Mouse (Mus musculus) stomach, postnatal 0 days (tissue): ENCODE data around the gene Psmb8. TPM values are rescaled to one million over a fixed set of nuclear protein-coding genes. Genes with fewer than 3 reads are reported as not detected.

ENCODE experiments used
- ATAC-seq: fragments of 200-750 bp; cut with Nextera tagmentation; 2 replicates; pipeline ENCODE4 v1.8.0; 2017; ENCODE audit not compliant: low FRiP score, low TSS enrichment
- DNase-seq: peaks from one replicate; pipeline ENCODE4 v3.0.0-alpha.2; 2016; ENCODE audit warnings: low spot score
- H3K27ac ChIP-seq: fragments of 300-500 bp; sonication (generic); replicated peaks from 2 replicates; pipeline ENCODE4 v1.5.1; 2014; ENCODE audit warnings: mild to moderate bottlenecking, control low read depth
- H3K27me3 ChIP-seq: fragments of 300-500 bp; sonication (generic); 2 replicates; pipeline ENCODE4 v1.6.1; 2014; ENCODE audit warnings: low read length; ENCODE audit not compliant: control insufficient read depth, insufficient read depth
- H3K36me3 ChIP-seq: fragments of 300-500 bp; sonication (generic); 2 replicates; pipeline ENCODE4 v1.6.1; 2014; ENCODE audit warnings: low read length, mixed read lengths; ENCODE audit not compliant: control insufficient read depth, insufficient read depth
- H3K4me1 ChIP-seq: fragments of 300-500 bp; sonication (generic); replicated peaks from 2 replicates; pipeline ENCODE4 v1.6.1; 2014; ENCODE audit warnings: antibody characterized with exemption; ENCODE audit not compliant: control insufficient read depth, insufficient read depth
- H3K4me2 ChIP-seq: fragments of 300-500 bp; sonication (generic); replicated peaks from 2 replicates; pipeline ENCODE4 v1.6.1; 2014; ENCODE audit warnings: low read depth, mild to moderate bottlenecking, control low read depth, moderate library complexity
- H3K4me3 ChIP-seq: fragments of 300-500 bp; sonication (generic); 2 replicates; pipeline ENCODE4 v1.5.1; 2014; ENCODE audit warnings: low read depth, low read length, control low read depth
- H3K9ac ChIP-seq: fragments of 300-500 bp; sonication (generic); 2 replicates; pipeline ENCODE4 v1.6.1; 2014; ENCODE audit warnings: mild to moderate bottlenecking, low read length, control low read depth, mixed read lengths
- H3K9me3 ChIP-seq: fragments of 300-500 bp; sonication (generic); 2 replicates; pipeline ENCODE4 v1.6.1; 2016; ENCODE audit warnings: low read length; ENCODE audit not compliant: control insufficient read depth
- CTCF ChIP-seq: IDR thresholded peaks from 2 replicates; pipeline ENCODE4 v1.5.1; 2016; ENCODE audit warnings: antibody characterized with exemption, low read depth, mild to moderate bottlenecking, moderate library complexity
- EP300 ChIP-seq: optimal IDR thresholded peaks from 2 replicates; pipeline ENCODE3; 2016; ENCODE audit warnings: antibody characterized with exemption
- WGBS: fragments of 180-500 bp; shearing (Covaris S2); extraction: QIAGEN DNeasy Blood & Tissue Kit; methylation state at CpG from one replicate; pipeline ENCODE4 v1.1.7; 2014; 5-methylcytosine and 5-hydroxymethylcytosine counted together
- polyA plus RNA-seq: library from polyadenylated mRNA; unstranded; fragments of >200 nt; fragmentation: Nextera tagmentation; extraction: Ambion mirVana; gene quantifications from 2 replicates; pipeline ENCODE4 v1.2.1, GENCODE M21; 2015

Psmb8 gene
- polyA plus RNA-seq, 1 experiment from 2014 or later, result 16.2 TPM

- DNase-seq (peak; percentile 31), ATAC-seq (peak; percentile 25; the same call in 1 of the 2 replicates)
- peak overlapping the region; percentile 80 for H3K4me3 ChIP-seq
- H3K27ac ChIP-seq, result no peak overlapping the region; the same call in 1 of the 2 replicates
- H3K36me3 ChIP-seq, result no peaks in the 10 kb centered on the region
- 20% methylated on average over 18 of the region's 18 CpGs for WGBS
- no peaks in the 10 kb centered on the region for H3K9me3 ChIP-seq
- TF ChIP-seq CTCF, result no peak
- no peak for TF ChIP-seq EP300
- H3K4me2 ChIP-seq, result peak overlapping the region; percentile 90
- peak overlapping the region; percentile 73 for H3K9ac ChIP-seq
- H3K4me1 ChIP-seq, result no peaks in the 10 kb centered on the region
- no peaks in the 10 kb centered on the region for H3K27me3 ChIP-seq
Measured at GRCm38 (mm10) chr17:34205021-34205745, 7.7 kb downstream of the Psmb8 start.

- H3K4me1 ChIP-seq, result no peaks in the 10 kb centered on the region
- DNase-seq, result peak; percentile 30
- H3K9ac ChIP-seq, result no peak overlapping the region
- peak overlapping the region; percentile 80 for H3K4me3 ChIP-seq
- TF ChIP-seq EP300, result no peak
- peak; percentile 77 for TF ChIP-seq CTCF
- no peaks in the 10 kb centered on the region for H3K9me3 ChIP-seq
- peak; percentile 36; the same call in 1 of the 2 replicates for ATAC-seq
- peak overlapping the region; percentile 90 for H3K4me2 ChIP-seq
- H3K36me3 ChIP-seq, result no peaks in the 10 kb centered on the region
- no peak overlapping the region; the same call in 1 of the 2 replicates for H3K27ac ChIP-seq
- no peaks in the 10 kb centered on the region for H3K27me3 ChIP-seq
- WGBS, result 21% methylated on average over 9 of the region's 9 CpGs
Measured at GRCm38 (mm10) chr17:34205746-34206176, 8.2 kb downstream of the Psmb8 start.

GRCm38 (mm10) chr17:34206731-34207130 is 9.2 kb downstream of the Psmb8 start:
- no peak for TF ChIP-seq EP300
- no peak for TF ChIP-seq CTCF
- H3K36me3 ChIP-seq, result no peaks in the 10 kb centered on the region
- H3K4me2 ChIP-seq, result no peak overlapping the region
- ATAC-seq (no peak), DNase-seq (no peak)
- no peaks in the 10 kb centered on the region for H3K9me3 ChIP-seq
- no peaks in the 10 kb centered on the region for H3K27me3 ChIP-seq
- no peaks in the 10 kb centered on the region for H3K4me1 ChIP-seq
- H3K4me3 ChIP-seq, result no peak overlapping the region
- 82% methylated on average over 5 of the region's 5 CpGs for WGBS
- H3K27ac ChIP-seq, result no peak overlapping the region
- no peak overlapping the region for H3K9ac ChIP-seq

GRCm38 (mm10) chr17:34207456-34207855 is 9.9 kb downstream of the Psmb8 start:
- H3K27ac ChIP-seq, result no peak overlapping the region
- H3K36me3 ChIP-seq, result no peaks in the 10 kb centered on the region
- no peaks in the 10 kb centered on the region for H3K9me3 ChIP-seq
- ATAC-seq, result no peak
- no peaks in the 10 kb centered on the region for H3K4me1 ChIP-seq
- TF ChIP-seq CTCF (no peak), EP300 (no peak)
- whole genome bisulfite sequencing, result 57% methylated on average over 3 of the region's 3 CpGs
- H3K4me3 ChIP-seq, result no peak overlapping the region
- no peak overlapping the region for H3K9ac ChIP-seq
- no peaks in the 10 kb centered on the region for H3K27me3 ChIP-seq
- H3K4me2 ChIP-seq, result no peak overlapping the region
- DNase-seq, result no peak

GRCm38 (mm10) chr17:34207866-34208265 is 10.3 kb downstream of the Psmb8 start:
- Histone ChIP-seq H3K4me3 (no peak overlapping the region), H3K9ac (no peak overlapping the region), H3K36me3 (no peaks in the 10 kb centered on the region), H3K9me3 (no peaks in the 10 kb centered on the region), H3K27me3 (no peaks in the 10 kb centered on the region), H3K4me2 (no peak overlapping the region), H3K4me1 (no peaks in the 10 kb centered on the region), H3K27ac (no peak overlapping the region)
- no peak for TF ChIP-seq EP300
- TF ChIP-seq CTCF, result no peak
- ATAC-seq (no peak), DNase-seq (no peak)
- WGBS, result 92% methylated on average over 8 of the region's 9 CpGs

GRCm38 (mm10) chr17:34208421-34208820 is 10.9 kb downstream of the Psmb8 start:
- DNase-seq, result no peak
- ATAC-seq, result no peak
- 21% methylated on average over 9 of the region's 10 CpGs for WGBS
- Histone ChIP-seq H3K27ac (no peak overlapping the region), H3K36me3 (no peaks in the 10 kb centered on the region), H3K9ac (no peak overlapping the region), H3K9me3 (no peaks in the 10 kb centered on the region), H3K4me3 (no peak overlapping the region), H3K27me3 (no peaks in the 10 kb centered on the region), H3K4me1 (no peaks in the 10 kb centered on the region), H3K4me2 (no peak overlapping the region)
- TF ChIP-seq CTCF, result no peak
- no peak for TF ChIP-seq EP300
